Mouse (Mus musculus) lung, adult 2 months (tissue): ENCODE measurements around the gene Ccnt2.

Source experiments
- CTCF ChIP-seq: fragments of 200-500 bp; IDR thresholded peaks from 2 replicates; pipeline ENCODE4 v1.5.1; 2011; ENCODE audit warnings: mild to moderate bottlenecking, low read length, control low read depth; ENCODE audit not compliant: insufficient read depth
- POLR2A ChIP-seq: fragments of 200-500 bp; IDR thresholded peaks from 2 replicates; pipeline ENCODE4 v1.6.1; 2011; ENCODE audit warnings: low read depth, mild to moderate bottlenecking, control low read depth, low read length, borderline replicate concordance; ENCODE audit errors: extremely low read depth

DNA sequence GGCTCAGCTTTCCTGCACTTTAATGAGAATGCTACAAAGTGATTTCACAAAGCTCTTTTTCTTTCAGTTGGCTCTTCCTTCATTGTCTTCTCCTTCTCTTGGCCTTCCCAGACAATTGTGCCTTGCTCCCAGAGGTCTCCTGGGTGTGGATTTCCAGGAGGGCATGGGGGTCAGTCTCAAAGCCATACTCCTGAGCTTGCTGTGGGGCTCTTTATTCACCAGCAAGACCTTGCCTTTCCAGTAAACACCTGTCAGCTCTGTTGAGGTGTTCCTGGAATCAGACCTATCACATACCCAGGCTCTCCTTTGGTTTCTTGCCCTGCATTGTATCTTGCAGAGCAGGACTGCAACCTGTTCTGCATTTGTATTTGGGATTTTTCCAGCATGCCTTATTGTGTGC is 9.9 kb downstream of the Ccnt2 start:
- TF ChIP-seq POLR2A (no peak), CTCF (no peak)
